8 mouse cellular contexts compared by ENCODE assay signal in genomic region chr5:35795481-35796048, GRCm38 (mm10). TPM values are rescaled to one million over a fixed set of nuclear protein-coding genes. Genes with fewer than 3 reads are reported as not detected.
DNase-seq lines count a peak whose midpoint lies in the region; ATAC-seq and TF ChIP-seq lines count a peak whose summit lies in the region.

No protein-coding gene starts in this region.

- WGBS in embryonic facial prominence, embryonic 15.5 days, result 55% methylated on average over 7 of the region's 7 CpGs
- WGBS in heart, embryonic 15.5 days, result 48% methylated on average over 7 of the region's 7 CpGs
- 53% methylated on average over 7 of the region's 7 CpGs for WGBS in liver, postnatal 0 days (ENCODE audit: insufficient replicate concordance)

- peak; percentile 56; the same call in 1 of the 2 replicates for ATAC-seq in embryonic facial prominence, embryonic 15.5 days (ENCODE audit: insufficient number of reproducible peaks, low FRiP score, low TSS enrichment, low read depth)
- peak; percentile 71 for ATAC-seq in heart, embryonic 15.5 days (replicated peaks; ENCODE audit: insufficient number of reproducible peaks, insufficient read depth, low FRiP score, low read depth)
- ATAC-seq in liver, postnatal 0 days, result no peak
- no peak for ATAC-seq in activated CD4-positive, CD25-positive, alpha-beta regulatory T cell, adult 4 months

- no peaks in the 10 kb centered on the region for H3K4me1 ChIP-seq in ES-Bruce4 (ENCODE audit: control insufficient read depth, insufficient read depth, low read length)
- H3K4me1 ChIP-seq in embryonic facial prominence, embryonic 15.5 days, result peaks cover 14% of the 10 kb centered on the region
- peaks cover 27% of the 10 kb centered on the region for H3K4me1 ChIP-seq in heart, embryonic 15.5 days (replicated peaks)
- H3K4me1 ChIP-seq in liver, postnatal 0 days (ENCODE audit: insufficient read depth), result no peaks in the 10 kb centered on the region

- no peak overlapping the region for H3K27ac ChIP-seq in ES-Bruce4 (ENCODE audit: insufficient read depth, low read length)
- no peak overlapping the region for H3K27ac ChIP-seq in embryonic facial prominence, embryonic 15.5 days (replicated peaks)
- peak overlapping the region; percentile 56 for H3K27ac ChIP-seq in heart, embryonic 15.5 days
- no peak overlapping the region for H3K27ac ChIP-seq in liver, postnatal 0 days (ENCODE audit: low read depth)

- no peak overlapping the region for H3K4me2 ChIP-seq in embryonic facial prominence, embryonic 15.5 days (replicated peaks)
- no peak overlapping the region for H3K4me2 ChIP-seq in heart, embryonic 15.5 days
- no peak overlapping the region for H3K4me2 ChIP-seq in liver, postnatal 0 days (ENCODE audit: low read depth, low read length)

- TF ChIP-seq CTCF in ES-Bruce4 (IDR thresholded peaks at IDR 0.05; ENCODE audit: low read depth, low read length), result peak; percentile 98
- TF ChIP-seq CTCF in liver, postnatal 0 days (IDR thresholded peaks at IDR 0.05; ENCODE audit: low read depth), result peak; percentile 94

- H3K4me3 ChIP-seq in ES-Bruce4 (ENCODE audit: low read depth, low read length), result no peak overlapping the region
- H3K4me3 ChIP-seq in embryonic facial prominence, embryonic 15.5 days (replicated peaks), result no peak overlapping the region
- H3K4me3 ChIP-seq in heart, embryonic 15.5 days, result no peak overlapping the region
- no peak overlapping the region for H3K4me3 ChIP-seq in liver, postnatal 0 days (ENCODE audit: low read depth, low read length)

- H3K36me3 ChIP-seq in ES-Bruce4 (ENCODE audit: control insufficient read depth, insufficient read depth, low read length, poor library complexity, severe bottlenecking), result no peaks in the 10 kb centered on the region
- H3K36me3 ChIP-seq in embryonic facial prominence, embryonic 15.5 days, result no peaks in the 10 kb centered on the region
- H3K36me3 ChIP-seq in heart, embryonic 15.5 days, result no peaks in the 10 kb centered on the region
- H3K36me3 ChIP-seq in liver, postnatal 0 days (replicated peaks; ENCODE audit: insufficient read depth, low read length), result no peaks in the 10 kb centered on the region

- peak; percentile 60 to 67 for DNase-seq in adrenal gland, postnatal 36 days
- DNase-seq in kidney, postnatal 14 days, result peak; percentile 71
- peak; percentile 58 for DNase-seq in liver, postnatal 0 days
- DNase-seq in retina, adult 2 months (ENCODE audit: low read depth, low spot score), result peak; percentile 38

- peak; percentile 48; the same call in 1 of the 2 replicates for TF ChIP-seq EP300 in ES-Bruce4 (IDR thresholded peaks at IDR 0.05; ENCODE audit: insufficient read depth, low read depth, low read length)
- no peak for TF ChIP-seq EP300 in liver, postnatal 0 days (IDR thresholded peaks at IDR 0.05; ENCODE audit: low read depth)

- H3K27me3 ChIP-seq in ES-Bruce4 (ENCODE audit: control insufficient read depth, insufficient read depth, low read length, poor library complexity, severe bottlenecking), result no peaks in the 10 kb centered on the region
- no peaks in the 10 kb centered on the region for H3K27me3 ChIP-seq in embryonic facial prominence, embryonic 15.5 days
- no peaks in the 10 kb centered on the region; the same call in 1 of the 2 replicates for H3K27me3 ChIP-seq in heart, embryonic 15.5 days
- H3K27me3 ChIP-seq in liver, postnatal 0 days (ENCODE audit: insufficient read depth, low read length), result no peaks in the 10 kb centered on the region

- H3K9ac ChIP-seq in ES-Bruce4 (ENCODE audit: low read depth, poor library complexity, severe bottlenecking), result no peak overlapping the region
- H3K9ac ChIP-seq in embryonic facial prominence, embryonic 15.5 days, result no peak overlapping the region
- no peak overlapping the region for H3K9ac ChIP-seq in heart, embryonic 15.5 days
- H3K9ac ChIP-seq in liver, postnatal 0 days (replicated peaks), result no peak overlapping the region

- H3K9me3 ChIP-seq in ES-Bruce4 (replicated peaks; ENCODE audit: control insufficient read depth, insufficient read depth, low read length, poor library complexity, severe bottlenecking), result no peaks in the 10 kb centered on the region
- H3K9me3 ChIP-seq in embryonic facial prominence, embryonic 15.5 days (replicated peaks), result no peaks in the 10 kb centered on the region
- no peaks in the 10 kb centered on the region for H3K9me3 ChIP-seq in heart, embryonic 15.5 days (replicated peaks)
- H3K9me3 ChIP-seq in liver, postnatal 0 days (ENCODE audit: low read length), result no peaks in the 10 kb centered on the region

- TF ChIP-seq POLR2A in ES-Bruce4 (IDR thresholded peaks at IDR 0.05; ENCODE audit: insufficient read depth, low read length), result no peak

RNA-seq across cellular contexts. Expression of gene Ablim2, which starts 37.9 kb away (rescaled TPM):
- 3.8 and 6.1 TPM in 2 replicates for polyA plus RNA-seq in ES-Bruce4 (2011; ENCODE audit: insufficient read depth, insufficient read length, low read depth, missing spikeins)
- total RNA-seq in adrenal gland, postnatal 36 days (2021), result 1 to 10 TPM; 6.2 to 8.5 TPM
- 3.5 and 4.7 TPM in 2 replicates for polyA plus RNA-seq in embryonic facial prominence, embryonic 15.5 days (2015; fragmentation: Nextera tagmentation; extraction: Ambion mirVana)
- polyA plus RNA-seq in heart, embryonic 15.5 days (2015; fragmentation: Nextera tagmentation; extraction: Ambion mirVana), result 4.3 and 5.3 TPM in 2 replicates
- polyA plus RNA-seq in liver, postnatal 0 days (2015; fragmentation: Nextera tagmentation; extraction: Ambion mirVana), result 0.33 and 0.45 TPM in 2 replicates
- 1 to 10 TPM; 1.5 to 1.9 TPM for polyA plus RNA-seq in activated CD4-positive, CD25-positive, alpha-beta regulatory T cell, adult 4 months (2017; shearing (Covaris generic))

RNA-seq across cellular contexts. Expression of gene Sh3tc1, which starts 55.8 kb away (rescaled TPM):
- 3.6 and 5.1 TPM in 2 replicates for polyA plus RNA-seq in ES-Bruce4 (2011; ENCODE audit: insufficient read depth, insufficient read length, low read depth, missing spikeins)
- total RNA-seq in adrenal gland, postnatal 36 days (2021), result 10 to 100 TPM; 16.8 to 24.0 TPM
- polyA plus RNA-seq in embryonic facial prominence, embryonic 15.5 days (2015; fragmentation: Nextera tagmentation; extraction: Ambion mirVana), result 5.0 and 7.0 TPM in 2 replicates
- 8.6 and 10.9 TPM in 2 replicates for polyA plus RNA-seq in heart, embryonic 15.5 days (2015; fragmentation: Nextera tagmentation; extraction: Ambion mirVana)
- 3.4 and 3.5 TPM in 2 replicates for polyA plus RNA-seq in liver, postnatal 0 days (2015; fragmentation: Nextera tagmentation; extraction: Ambion mirVana)
- polyA plus RNA-seq in activated CD4-positive, CD25-positive, alpha-beta regulatory T cell, adult 4 months (2017; shearing (Covaris generic)), result 1 to 10 TPM; 2.1 to 2.5 TPM

Comparison
In these comparisons a context has a peak if more than half of its experiments do, and no peak if none do; other contexts are left out.
1. ATAC-seq: peak in embryonic facial prominence, embryonic 15.5 days (single experiment) and heart, embryonic 15.5 days (single experiment); none in liver, postnatal 0 days (single experiment) and activated CD4-positive, CD25-positive, alpha-beta regulatory T cell, adult 4 months (single experiment).
2. Peak in every context shown above with its lines, with median percentiles within 50 percentile points of each other: DNase-seq.